Comparison of ENCODE assay signal across 7 mouse cellular contexts in genomic region chr7:27335928-27336823, GRCm38 (mm10). TPM values are rescaled to one million over a fixed set of nuclear protein-coding genes. Genes with fewer than 3 reads are reported as not detected.
DNase-seq lines count a peak whose midpoint lies in the region; ATAC-seq and TF ChIP-seq lines count a peak whose summit lies in the region.

No protein-coding gene starts in this region.

- peak overlapping the region; percentile 88 for H3K4me2 ChIP-seq in embryonic facial prominence, embryonic 12.5 days (replicated peaks)
- peak overlapping the region; percentile 86 for H3K4me2 ChIP-seq in limb, embryonic 13.5 days (replicated peaks)
- H3K4me2 ChIP-seq in midbrain, embryonic 16.5 days (ENCODE audit: low read length) = peak overlapping the region; percentile 60

- peak; percentile 99 for TF ChIP-seq CTCF in spleen, adult 2 months (IDR thresholded peaks at IDR 0.05; ENCODE audit: extremely low read depth, insufficient read depth, insufficient read length, insufficient replicate concordance)

- H3K27me3 ChIP-seq in embryonic facial prominence, embryonic 12.5 days = peaks cover 52% of the 10 kb centered on the region
- H3K27me3 ChIP-seq in limb, embryonic 13.5 days = peaks cover 75% of the 10 kb centered on the region
- H3K27me3 ChIP-seq in midbrain, embryonic 16.5 days (ENCODE audit: control insufficient read depth, insufficient read depth, low read depth, low read length) = peaks cover 55% of the 10 kb centered on the region
- peaks cover 21% of the 10 kb centered on the region for H3K27me3 ChIP-seq in spleen, adult 2 months (ENCODE audit: control insufficient read depth, insufficient read depth, low read length)

- ATAC-seq in embryonic facial prominence, embryonic 12.5 days (ENCODE audit: insufficient number of reproducible peaks, insufficient read depth, low FRiP score, low TSS enrichment) = peak; percentile 83
- ATAC-seq in limb, embryonic 13.5 days (ENCODE audit: low FRiP score, low read depth) = peak; percentile 87
- peak; percentile 78 for ATAC-seq in midbrain, embryonic 16.5 days

- WGBS in embryonic facial prominence, embryonic 12.5 days = under 1% methylated on average over 47 of the region's 47 CpGs
- under 1% methylated on average over 47 of the region's 47 CpGs for WGBS in limb, embryonic 13.5 days
- WGBS in midbrain, embryonic 16.5 days = 1% methylated on average over 47 of the region's 47 CpGs
- 9% methylated on average over 47 of the region's 47 CpGs for WGBS in spleen, adult 2 months

- H3K36me3 ChIP-seq in embryonic facial prominence, embryonic 12.5 days = no peaks in the 10 kb centered on the region
- peaks cover 3% of the 10 kb centered on the region; the same call in 1 of the 2 replicates for H3K36me3 ChIP-seq in limb, embryonic 13.5 days
- H3K36me3 ChIP-seq in midbrain, embryonic 16.5 days (ENCODE audit: control insufficient read depth, insufficient read depth, low read length) = no peaks in the 10 kb centered on the region
- H3K36me3 ChIP-seq in spleen, adult 2 months (ENCODE audit: control insufficient read depth, insufficient read depth, low read length) = no peaks in the 10 kb centered on the region

- H3K9ac ChIP-seq in embryonic facial prominence, embryonic 12.5 days = peak overlapping the region; percentile 20
- H3K9ac ChIP-seq in limb, embryonic 13.5 days = peak overlapping the region; percentile 70
- peak overlapping the region; percentile 38; the same call in 1 of the 2 replicates for H3K9ac ChIP-seq in midbrain, embryonic 16.5 days (ENCODE audit: low read depth, low read length)

- no peak for TF ChIP-seq POLR2A in spleen, adult 2 months (IDR thresholded peaks at IDR 0.05; ENCODE audit: low read depth, low read length)

- peak; percentile 88 for DNase-seq in adrenal gland, postnatal 25 days
- peak; percentile 93 for DNase-seq in heart, adult 8-10 months (ENCODE audit: low spot score)
- peak; percentile 80 to 93 for DNase-seq in kidney, adult 8-10 months
- peak; percentile 58 to 83 for DNase-seq in spleen, adult 2 months (ENCODE audit: low read depth in 1 of 2, low spot score in 2 of 2)

- no peak overlapping the region for H3K27ac ChIP-seq in embryonic facial prominence, embryonic 12.5 days
- H3K27ac ChIP-seq in limb, embryonic 13.5 days = peak overlapping the region; percentile 58; the same call in 1 of the 2 replicates
- no peak overlapping the region for H3K27ac ChIP-seq in midbrain, embryonic 16.5 days (ENCODE audit: low read length)
- H3K27ac ChIP-seq in spleen, adult 2 months (ENCODE audit: insufficient read depth, low read length) = no peak overlapping the region

- peak overlapping the region; percentile 43 for H3K4me3 ChIP-seq in embryonic facial prominence, embryonic 12.5 days
- peak overlapping the region; percentile 51 for H3K4me3 ChIP-seq in limb, embryonic 13.5 days
- H3K4me3 ChIP-seq in midbrain, embryonic 16.5 days (ENCODE audit: low read depth, low read length) = peak overlapping the region; percentile 29
- H3K4me3 ChIP-seq in spleen, adult 2 months (ENCODE audit: extremely low read depth, insufficient read depth, insufficient read length) = no peak overlapping the region

- no peaks in the 10 kb centered on the region for H3K9me3 ChIP-seq in embryonic facial prominence, embryonic 12.5 days
- H3K9me3 ChIP-seq in limb, embryonic 13.5 days = no peaks in the 10 kb centered on the region; the same call in 1 of the 2 replicates
- H3K9me3 ChIP-seq in midbrain, embryonic 16.5 days (replicated peaks; ENCODE audit: control insufficient read depth, low read length, poor library complexity, severe bottlenecking) = no peaks in the 10 kb centered on the region; the same call in 1 of the 2 replicates

- peaks cover 43% of the 10 kb centered on the region for H3K4me1 ChIP-seq in embryonic facial prominence, embryonic 12.5 days
- H3K4me1 ChIP-seq in limb, embryonic 13.5 days = peaks cover 57% of the 10 kb centered on the region
- peaks cover 52% of the 10 kb centered on the region for H3K4me1 ChIP-seq in midbrain, embryonic 16.5 days (ENCODE audit: control insufficient read depth, insufficient read depth, low read length)
- H3K4me1 ChIP-seq in spleen, adult 2 months (ENCODE audit: control insufficient read depth, insufficient read depth, insufficient read length) = peaks cover 21% of the 10 kb centered on the region

RNA-seq across cellular contexts. Expression of gene Ltbp4, which starts 1.3 kb away (rescaled TPM):
- total RNA-seq in adrenal gland, postnatal 25 days (2021) = 62.9 and 66.6 TPM in 2 replicates
- polyA plus RNA-seq in embryonic facial prominence, embryonic 12.5 days (2016; fragmentation: Nextera tagmentation; extraction: Ambion mirVana) = 15.9 and 16.8 TPM in 2 replicates
- total RNA-seq in heart, adult 8-10 months (2022) = 100 to 1,000 TPM; 166 to 198 (median 187) TPM
- polyA plus RNA-seq in limb, embryonic 13.5 days (2015; fragmentation: Nextera tagmentation; extraction: Ambion mirVana) = 25.8 and 29.3 TPM in 2 replicates
- polyA plus RNA-seq in midbrain, embryonic 16.5 days (2015; fragmentation: Nextera tagmentation; extraction: Ambion mirVana) = 14.1 and 14.3 TPM in 2 replicates
- 157 and 164 TPM in 2 replicates for polyA plus RNA-seq in spleen, adult 2 months (2012; rRNA removed)

RNA-seq across cellular contexts. Expression of gene Shkbp1, which starts 19.6 kb away (rescaled TPM):
- total RNA-seq in adrenal gland, postnatal 25 days (2021) = 23.3 and 28.6 TPM in 2 replicates
- 75.8 and 83.2 TPM in 2 replicates for polyA plus RNA-seq in embryonic facial prominence, embryonic 12.5 days (2016; fragmentation: Nextera tagmentation; extraction: Ambion mirVana)
- 1 to 10 TPM; 4.8 to 8.0 (median 6.0) TPM for total RNA-seq in heart, adult 8-10 months (2022)
- polyA plus RNA-seq in limb, embryonic 13.5 days (2015; fragmentation: Nextera tagmentation; extraction: Ambion mirVana) = 49.2 and 54.5 TPM in 2 replicates
- 47.4 and 55.1 TPM in 2 replicates for polyA plus RNA-seq in midbrain, embryonic 16.5 days (2015; fragmentation: Nextera tagmentation; extraction: Ambion mirVana)
- polyA plus RNA-seq in spleen, adult 2 months (2012; rRNA removed) = 130 and 166 TPM in 2 replicates

RNA-seq across cellular contexts. Expression of gene Gm20479, which starts 21.0 kb away (rescaled TPM):
- total RNA-seq in adrenal gland, postnatal 25 days (2021) = 0.91 TPM in 1 of 2 replicates, not detected in the other
- polyA plus RNA-seq in embryonic facial prominence, embryonic 12.5 days (2016; fragmentation: Nextera tagmentation; extraction: Ambion mirVana) = 0.58 and 0.94 TPM in 2 replicates
- not detected for total RNA-seq in heart, adult 8-10 months (2022)
- not detected in 2 replicates for polyA plus RNA-seq in limb, embryonic 13.5 days (2015; fragmentation: Nextera tagmentation; extraction: Ambion mirVana)
- polyA plus RNA-seq in midbrain, embryonic 16.5 days (2015; fragmentation: Nextera tagmentation; extraction: Ambion mirVana) = not detected in 2 replicates
- polyA plus RNA-seq in spleen, adult 2 months (2012; rRNA removed) = 0.47 and 0.54 TPM in 2 replicates

Comparison
In these comparisons a context has a peak if more than half of its experiments do, and no peak if none do; other contexts are left out.
1. H3K9ac ChIP-seq: peak in every context shown above with its lines; median percentile 70 in limb, embryonic 13.5 days; 38 in midbrain, embryonic 16.5 days; 20 in embryonic facial prominence, embryonic 12.5 days.